Mouse (Mus musculus) cortical plate, adult 2 months (tissue): ENCODE data around the gene Sec24d. TPM values are rescaled to one million over a fixed set of nuclear protein-coding genes. Genes with fewer than 3 reads are reported as not detected.
A peak's percentile ranks its signal among the peaks of the same experiment; 100 is the strongest.

Source experiments
- H3K27ac ChIP-seq: fragments of 200-500 bp; 2 replicates; pipeline ENCODE4 v1.5.1; 2012; ENCODE audit warnings: low read length, control low read depth, inconsistent platforms; ENCODE audit not compliant: insufficient read depth
- H3K4me1 ChIP-seq: fragments of 200-500 bp; 2 replicates; pipeline ENCODE4 v1.6.1; 2011; ENCODE audit warnings: low read length; ENCODE audit not compliant: control insufficient read depth, insufficient read depth
- H3K4me3 ChIP-seq: fragments of 200-500 bp; 2 replicates; pipeline ENCODE4 v1.5.1; 2011; ENCODE audit warnings: mild to moderate bottlenecking, low read length, control low read depth; ENCODE audit not compliant: insufficient read depth
- CTCF ChIP-seq: fragments of 200-500 bp; IDR thresholded peaks from 2 replicates; pipeline ENCODE4 v1.5.1; 2011; ENCODE audit warnings: mild to moderate bottlenecking, control low read depth, low read length; ENCODE audit not compliant: insufficient read depth; ENCODE audit errors: extremely low read depth
- POLR2A ChIP-seq: fragments of 200-500 bp; IDR thresholded peaks from 2 replicates; pipeline ENCODE4 v1.6.1; 2011; ENCODE audit warnings: mild to moderate bottlenecking, low read length, control low read depth; ENCODE audit not compliant: insufficient read depth; ENCODE audit errors: extremely low read depth
- polyA plus RNA-seq: library from polyadenylated mRNA; depleted of rRNA; stranded (reverse); fragments of >200 nt; gene quantifications from 2 replicates; pipeline ENCODE4 v1.2.3, GENCODE M21; 2012; rRNA removed

Sec24d gene
- polyA plus RNA-seq: 8.4 and 9.3 TPM in 2 replicates

DNA sequence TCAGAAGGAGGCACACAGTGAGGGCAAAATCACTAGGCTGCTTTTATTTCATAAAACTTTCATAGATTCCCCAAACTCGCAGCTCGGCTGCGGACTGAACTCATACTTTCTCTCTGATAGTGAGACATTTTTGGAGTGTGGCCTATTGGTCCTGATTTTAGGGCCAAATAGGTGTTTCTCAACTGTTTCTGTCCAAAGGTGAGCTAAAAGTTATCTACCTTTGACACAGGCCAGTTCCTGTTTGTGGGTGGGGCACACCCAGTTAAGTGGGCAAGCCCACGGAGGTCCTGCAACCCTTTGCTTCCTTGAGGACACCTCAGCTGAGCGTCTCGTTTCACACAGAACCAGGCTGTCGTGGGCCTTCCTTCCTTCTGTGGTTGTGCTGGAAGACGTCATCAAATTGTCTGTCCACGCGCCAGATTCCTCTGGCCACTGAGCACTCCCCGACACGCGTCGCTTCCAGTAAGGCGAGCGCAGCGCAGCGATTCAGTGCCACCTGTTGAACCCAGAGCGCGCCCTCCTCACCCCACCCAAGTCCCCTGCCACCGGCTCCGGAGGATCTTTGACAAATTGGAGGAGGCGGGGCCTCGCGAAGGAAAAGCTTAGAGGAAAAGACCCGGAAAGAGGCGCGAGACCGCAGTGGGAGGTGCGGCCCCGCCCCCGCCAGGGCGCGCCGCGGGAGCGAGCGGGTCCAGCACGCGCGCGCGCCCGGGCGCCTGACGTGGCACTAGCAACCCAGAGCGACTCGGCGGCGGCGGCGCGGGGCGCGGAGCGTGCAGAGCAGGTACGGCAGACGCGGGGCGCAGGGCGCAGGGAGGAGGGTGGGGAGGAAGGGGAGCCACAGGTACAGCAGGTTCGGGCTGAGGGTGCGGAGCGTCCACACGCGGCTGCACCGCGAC, at the start of gene Sec24d:
Sec24d (plus strand) TSS at position 703 of the 899 bp plus-strand sequence.
- H3K4me3 ChIP-seq: peak within 1 kb of the TSS; percentile 61
- no peaks in the 10 kb centered on the region for H3K4me1 ChIP-seq
- H3K27ac ChIP-seq: 0 out of 2 replicates have a peak within 1 kb of the TSS, but pooled peaks have one; percentile 24
- no peak for TF ChIP-seq CTCF
- TF ChIP-seq POLR2A: no peak

DNA sequence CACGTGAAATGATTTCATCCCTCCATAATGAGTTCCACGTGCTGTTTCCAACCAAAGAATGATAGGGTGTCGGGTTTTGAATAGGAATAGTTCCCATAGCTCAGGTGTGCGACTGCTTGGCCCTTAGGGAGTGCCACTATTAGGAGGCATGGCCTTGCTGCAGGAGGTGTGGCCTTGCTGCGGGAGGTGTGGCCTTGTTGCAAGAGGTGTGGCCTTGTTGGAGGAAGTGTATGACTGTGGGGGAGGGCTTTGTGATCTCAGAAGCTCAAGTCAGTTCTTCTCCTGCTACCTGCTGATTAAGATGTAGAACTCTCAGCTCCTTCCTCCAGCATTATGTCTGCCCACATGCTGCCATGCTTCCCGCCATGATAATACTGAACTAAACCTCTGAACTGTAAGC, 48.6 kb upstream of the Sec24d start:
- no peak overlapping the region for H3K27ac ChIP-seq
- TF ChIP-seq CTCF (no peak), POLR2A (no peak)
- H3K4me3 ChIP-seq: no peak overlapping the region
- H3K4me1 ChIP-seq: no peaks in the 10 kb centered on the region

DNA sequence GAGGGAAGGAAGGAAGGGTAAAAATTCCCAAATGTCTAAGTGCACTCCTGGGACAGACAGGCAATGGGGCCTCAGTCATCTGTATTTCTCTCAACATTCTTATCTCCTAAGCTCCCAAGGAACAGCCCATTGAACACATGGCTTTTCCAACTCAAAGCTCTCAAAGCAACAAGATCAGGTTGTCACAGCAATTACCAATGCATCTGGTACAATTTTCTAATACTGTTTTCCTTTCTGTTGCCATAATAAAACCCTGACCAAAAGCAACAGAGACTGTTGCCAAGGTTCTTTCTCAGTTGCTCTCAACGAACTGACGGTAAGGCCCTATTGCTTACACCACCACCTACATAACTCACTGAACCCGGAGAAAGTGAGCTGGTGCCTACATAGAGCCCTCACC, 40.0 kb upstream of the Sec24d start:
- TF ChIP-seq CTCF (no peak), POLR2A (no peak)
- H3K4me1 ChIP-seq: no peaks in the 10 kb centered on the region
- no peak overlapping the region for H3K27ac ChIP-seq
- H3K4me3 ChIP-seq: no peak overlapping the region

DNA sequence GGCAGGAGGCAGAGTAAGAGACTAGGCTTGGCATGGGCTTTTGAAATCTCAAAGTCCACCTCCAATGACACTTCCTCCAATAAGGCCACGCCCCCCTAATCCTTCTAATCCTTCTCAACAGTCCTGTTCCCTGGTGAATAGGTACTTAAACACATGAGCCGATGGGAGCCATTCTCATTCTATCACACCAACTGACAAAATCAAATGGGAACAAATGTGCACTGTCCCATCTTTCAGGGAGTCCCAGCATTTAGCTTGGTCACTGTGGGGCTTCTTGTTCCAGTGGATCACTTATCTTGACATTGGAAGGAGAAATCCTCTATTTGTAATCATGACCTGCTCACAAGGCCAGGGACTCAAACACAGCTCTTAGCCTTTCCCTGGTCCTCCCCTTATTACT, 35.6 kb upstream of the Sec24d start:
- TF ChIP-seq CTCF (no peak), POLR2A (no peak)
- no peak overlapping the region for H3K27ac ChIP-seq
- no peaks in the 10 kb centered on the region for H3K4me1 ChIP-seq
- H3K4me3 ChIP-seq: no peak overlapping the region

DNA sequence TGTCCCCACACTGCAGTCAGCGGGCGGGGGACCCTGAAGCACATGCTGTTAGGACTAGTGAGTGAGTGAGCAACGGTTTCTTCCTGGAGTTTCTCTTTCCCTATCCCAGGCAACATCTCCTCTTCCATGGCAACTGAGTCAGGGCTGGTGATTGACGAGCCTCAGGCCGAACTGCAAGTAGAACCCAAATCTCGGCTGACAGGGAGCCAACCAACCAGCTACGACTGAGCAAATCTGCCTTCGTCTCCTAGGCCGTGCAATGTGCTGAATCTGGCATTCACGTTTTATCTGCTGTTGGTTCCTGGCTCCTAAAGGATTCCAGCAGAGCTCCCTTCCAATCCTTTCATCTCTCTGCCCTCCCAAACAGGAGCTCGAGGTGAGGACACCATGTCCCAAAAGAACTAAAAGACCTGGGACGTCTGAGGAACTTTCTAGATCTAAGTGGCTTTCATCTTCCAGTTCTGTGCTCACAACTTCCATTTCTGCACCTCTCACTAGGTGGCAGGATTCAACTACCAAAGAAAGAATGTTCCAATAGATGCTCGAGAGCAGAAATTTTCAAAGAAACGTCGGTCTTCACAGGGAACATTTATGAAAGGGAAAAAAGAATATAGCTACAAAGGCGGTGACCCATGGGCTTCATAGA, 32.9 kb upstream of the Sec24d start:
- Histone ChIP-seq H3K4me1 (no peaks in the 10 kb centered on the region), H3K27ac (no peak overlapping the region), H3K4me3 (no peak overlapping the region)
- TF ChIP-seq CTCF (peak; percentile 61; the same call in 1 of the 2 replicates), POLR2A (no peak)

DNA sequence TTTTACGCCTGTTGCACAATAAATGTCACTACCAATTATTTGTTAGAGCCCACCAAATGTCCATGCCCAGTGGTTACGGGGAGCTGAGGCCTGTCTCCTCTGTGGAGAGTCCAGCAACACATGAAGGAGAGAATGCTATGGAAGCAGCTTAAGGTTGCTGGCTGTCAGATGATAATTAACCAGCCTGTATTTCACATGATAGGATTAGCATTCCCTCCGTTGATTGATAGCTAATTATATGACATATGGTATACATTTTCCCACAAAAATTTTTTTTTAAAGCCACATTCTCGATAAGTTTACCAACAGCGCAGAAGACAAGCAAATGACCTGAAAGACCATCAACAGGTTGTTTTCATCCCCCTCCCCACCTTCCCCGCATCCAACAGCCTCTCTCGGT, 31.8 kb upstream of the Sec24d start:
- TF ChIP-seq CTCF (no peak), POLR2A (no peak)
- no peak overlapping the region for H3K27ac ChIP-seq
- peak overlapping the region; percentile 45 for H3K4me3 ChIP-seq
- no peaks in the 10 kb centered on the region for H3K4me1 ChIP-seq

DNA sequence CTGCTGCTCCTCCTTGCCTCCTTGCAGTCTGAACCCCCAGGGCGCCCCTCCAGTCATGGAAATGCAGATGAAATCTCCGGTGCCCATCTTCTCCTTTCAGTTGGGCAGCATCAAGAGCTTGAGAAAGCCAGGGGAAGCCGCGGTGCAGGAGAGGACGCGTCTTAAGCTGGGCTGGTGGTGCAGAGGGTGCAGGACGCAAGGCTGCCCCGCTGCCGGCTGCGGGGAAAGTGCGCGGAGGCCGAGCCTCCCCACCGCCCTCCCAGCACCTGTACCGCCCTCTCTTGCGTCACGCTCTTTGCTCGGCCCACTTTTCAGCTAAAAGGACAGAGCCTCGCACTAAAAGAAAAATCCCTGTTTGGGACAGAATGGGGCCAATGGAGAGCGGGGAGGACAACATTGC, 31.3 kb upstream of the Sec24d start, which contains the start of gene Synpo2:
Synpo2 (minus strand) TSS at position 229 of the 400 bp plus-strand sequence.
- 0 out of 2 replicates have a peak, but pooled peaks have one; percentile 22 for TF ChIP-seq POLR2A
- no peak for TF ChIP-seq CTCF
- Histone ChIP-seq H3K27ac (no peak within 1 kb of the TSS), H3K4me1 (no peaks in the 10 kb centered on the region), H3K4me3 (peak within 1 kb of the TSS; percentile 45)

DNA sequence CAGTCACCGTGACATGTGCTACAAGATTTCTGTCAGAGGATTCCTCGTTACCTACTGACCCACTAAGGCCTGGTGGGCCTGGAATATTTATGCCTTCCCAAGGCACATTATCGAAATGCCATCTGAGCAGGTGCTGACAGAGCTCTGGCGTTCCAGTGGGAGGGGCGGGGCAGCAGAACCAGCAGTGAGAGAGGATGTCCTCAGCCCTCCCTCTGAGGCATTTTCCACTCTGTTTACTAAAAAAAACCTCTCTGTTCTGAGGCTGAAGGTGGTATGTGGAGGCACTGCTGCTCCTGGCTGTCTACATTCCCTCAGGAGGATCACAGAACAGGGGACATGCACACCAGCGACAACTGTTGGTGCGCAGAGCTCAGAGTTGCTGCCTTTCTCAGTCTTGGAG, 30.2 kb upstream of the Sec24d start:
- Histone ChIP-seq H3K27ac (no peak overlapping the region), H3K4me1 (no peaks in the 10 kb centered on the region), H3K4me3 (no peak overlapping the region)
- TF ChIP-seq CTCF (no peak), POLR2A (no peak)

DNA sequence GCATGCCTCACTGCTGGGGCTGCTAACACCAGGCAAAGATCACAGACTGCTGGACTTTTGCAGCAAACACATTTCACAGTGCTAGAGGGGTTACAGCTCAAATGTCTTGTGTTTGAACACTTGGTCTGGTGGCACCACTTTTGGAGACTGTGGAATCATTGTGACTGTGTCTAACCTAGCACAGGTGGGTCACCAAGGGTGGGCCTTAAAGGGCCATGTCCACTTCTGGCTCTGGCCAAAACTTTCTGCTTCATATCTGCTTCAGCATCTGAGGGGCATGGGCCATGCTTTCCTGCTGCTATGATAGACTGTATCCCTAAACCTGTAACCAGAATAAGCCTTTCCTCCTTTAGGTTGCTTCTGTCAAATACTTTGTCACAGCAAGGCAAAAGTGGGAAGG, 29.8 kb upstream of the Sec24d start:
- TF ChIP-seq POLR2A: no peak
- no peak for TF ChIP-seq CTCF
- no peak overlapping the region for H3K4me3 ChIP-seq

More for the DNA sequence above, 29.8 kb upstream of the Sec24d start:
- Histone ChIP-seq H3K27ac (no peak overlapping the region), H3K4me1 (no peaks in the 10 kb centered on the region)
